28 mouse cellular contexts compared by ENCODE assay signal in the genomic region with DNA sequence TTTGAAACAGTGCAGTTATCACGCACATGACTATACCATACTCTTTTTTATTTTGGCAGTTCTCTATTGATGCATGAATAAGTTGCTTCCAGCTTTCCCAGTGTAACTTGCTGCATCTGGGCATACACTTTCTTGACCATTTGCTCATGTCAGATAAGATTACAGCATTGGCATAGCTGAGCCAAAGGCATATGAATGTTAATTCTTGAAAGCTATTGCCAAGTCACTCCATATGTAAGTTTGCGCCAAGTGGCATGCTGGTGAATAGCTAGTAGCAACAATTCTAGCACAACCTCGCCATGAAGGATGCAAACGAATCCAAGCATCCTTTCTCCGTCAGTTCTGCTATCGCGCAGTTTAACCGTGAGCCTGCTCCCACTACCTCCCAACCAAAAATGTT.
A peak's percentile ranks its signal among the peaks of the same experiment; 100 is the strongest.
DNase-seq lines count a peak whose midpoint lies in the region; ATAC-seq and TF ChIP-seq lines count a peak whose summit lies in the region.
"Had no signal": no experiment of that assay in that cellular context is flagged by ENCODE, and none has a peak within 500 bp of the region (broad histone marks: within the 10 kb centered on the region; RNA-seq: fewer than 3 reads in every experiment).

No protein-coding gene starts in this region.

- no peak for TF ChIP-seq CTCF in hindbrain, postnatal 0 days (IDR thresholded peaks at IDR 0.05; ENCODE audit: low read depth)
- no peak for TF ChIP-seq CTCF in layer of hippocampus, adult 2 months (conservative IDR thresholded peaks at IDR 0.05)

- H3K4me3 ChIP-seq in forebrain, embryonic 14.5 days (ENCODE audit: low read depth, low read length): no peak overlapping the region
- H3K4me3 ChIP-seq in forebrain, embryonic 11.5 days (ENCODE audit: low read depth, low read length): no peak overlapping the region
- H3K4me3 ChIP-seq in hindbrain, postnatal 0 days (ENCODE audit: low read length): no peak overlapping the region
- no peak overlapping the region for H3K4me3 ChIP-seq in hindbrain, embryonic 10.5 days
- no peak overlapping the region for H3K4me3 ChIP-seq in layer of hippocampus, adult 2 months
- H3K4me3 ChIP-seq: embryonic facial prominence, embryonic 12.5 days; embryonic facial prominence, embryonic 15.5 days; erythroblast, embryonic 14.5 days; heart, embryonic 12.5 days; heart, embryonic 15.5 days had no signal

- ATAC-seq in forebrain, embryonic 14.5 days: no peak
- no peak for ATAC-seq in forebrain, embryonic 11.5 days (replicated peaks; ENCODE audit: low FRiP score)
- no peak for ATAC-seq in hindbrain, postnatal 0 days
- ATAC-seq in erythroblast, adult 5-6 weeks (replicated peaks; ENCODE audit: low FRiP score, poor library complexity, severe bottlenecking): peak; percentile 60; the same call in 1 of the 2 replicates
- ATAC-seq in megakaryocyte-erythroid progenitor cell, adult 5-6 weeks (replicated peaks; ENCODE audit: low FRiP score, low TSS enrichment, poor library complexity, severe bottlenecking): peak; percentile 76
- ATAC-seq: intestine, postnatal 0 days; Patski had no signal

- DNase-seq in forebrain, embryonic 14.5 days (ENCODE audit: low spot score): peak; percentile 40
- no peak for DNase-seq in forebrain, embryonic 11.5 days (ENCODE audit: low spot score)
- DNase-seq in hindbrain, postnatal 0 days (ENCODE audit: low spot score): peak; percentile 42
- no peak for DNase-seq in hindbrain, embryonic 10.5 days (ENCODE audit: low spot score)
- DNase-seq in layer of hippocampus, adult 2 months (ENCODE audit: low spot score in 2 of 2): no peak
- DNase-seq: adrenal gland, postnatal 10 days; adrenal gland, postnatal 36 days; B cell, adult 2 months; cerebellum, adult 11 months; cerebellum, adult 2 months; cerebellum, adult 9-11 months; cerebellum, postnatal 25 days; gastrocnemius, postnatal 25 days; heart, adult 18-20 months; heart, postnatal 10 days; heart, postnatal 36 days had no signal

- H3K27ac ChIP-seq in forebrain, embryonic 14.5 days (ENCODE audit: low read depth, low read length): no peak overlapping the region
- no peak overlapping the region for H3K27ac ChIP-seq in forebrain, embryonic 11.5 days (ENCODE audit: low read depth, low read length)
- no peak overlapping the region for H3K27ac ChIP-seq in hindbrain, postnatal 0 days
- no peak overlapping the region for H3K27ac ChIP-seq in hindbrain, embryonic 10.5 days
- no peak overlapping the region for H3K27ac ChIP-seq in layer of hippocampus, adult 2 months
- H3K27ac ChIP-seq: embryonic facial prominence, embryonic 12.5 days; embryonic facial prominence, embryonic 15.5 days; heart, embryonic 15.5 days; hindbrain, embryonic 14.5 days had no signal

- no peaks in the 10 kb centered on the region for H3K36me3 ChIP-seq in forebrain, embryonic 14.5 days (ENCODE audit: control insufficient read depth, insufficient read depth, low read length)
- H3K36me3 ChIP-seq in forebrain, embryonic 11.5 days (ENCODE audit: control insufficient read depth, insufficient read depth, low read length): no peaks in the 10 kb centered on the region
- H3K36me3 ChIP-seq in hindbrain, postnatal 0 days (ENCODE audit: insufficient read depth, low read length): no peaks in the 10 kb centered on the region
- H3K36me3 ChIP-seq in hindbrain, embryonic 10.5 days: no peaks in the 10 kb centered on the region
- H3K36me3 ChIP-seq: embryonic facial prominence, embryonic 12.5 days; embryonic facial prominence, embryonic 15.5 days; G1E; heart, embryonic 12.5 days; heart, embryonic 15.5 days had no signal

- no peaks in the 10 kb centered on the region for H3K27me3 ChIP-seq in forebrain, embryonic 14.5 days (replicated peaks; ENCODE audit: control insufficient read depth, insufficient read depth, low read length)
- H3K27me3 ChIP-seq in forebrain, embryonic 11.5 days (ENCODE audit: control insufficient read depth, insufficient read depth, low read length): no peaks in the 10 kb centered on the region
- H3K27me3 ChIP-seq in hindbrain, postnatal 0 days (ENCODE audit: insufficient read depth, low read length): no peaks in the 10 kb centered on the region
- no peaks in the 10 kb centered on the region for H3K27me3 ChIP-seq in hindbrain, embryonic 10.5 days (ENCODE audit: insufficient read depth, poor library complexity, severe bottlenecking)
- H3K27me3 ChIP-seq: CH12.LX; embryonic facial prominence, embryonic 12.5 days; embryonic facial prominence, embryonic 15.5 days; heart, embryonic 12.5 days; heart, embryonic 15.5 days had no signal

- no peaks in the 10 kb centered on the region for H3K4me1 ChIP-seq in forebrain, embryonic 14.5 days (ENCODE audit: control insufficient read depth, insufficient read depth, low read length)
- H3K4me1 ChIP-seq in forebrain, embryonic 11.5 days (replicated peaks; ENCODE audit: control insufficient read depth, insufficient read depth, low read length): no peaks in the 10 kb centered on the region
- H3K4me1 ChIP-seq in hindbrain, postnatal 0 days (ENCODE audit: insufficient read depth, low read length): no peaks in the 10 kb centered on the region
- no peaks in the 10 kb centered on the region for H3K4me1 ChIP-seq in hindbrain, embryonic 10.5 days (replicated peaks)
- H3K4me1 ChIP-seq: embryonic facial prominence, embryonic 12.5 days; embryonic facial prominence, embryonic 15.5 days; heart, embryonic 15.5 days had no signal

- WGBS in forebrain, embryonic 14.5 days: 75% methylated on average over 8 of the region's 8 CpGs
- WGBS in forebrain, embryonic 11.5 days: 89% methylated on average over 8 of the region's 8 CpGs
- 77% methylated on average over 8 of the region's 8 CpGs for WGBS in hindbrain, postnatal 0 days
- 88% methylated on average over 8 of the region's 8 CpGs for WGBS in hindbrain, embryonic 10.5 days

- H3K9me3 ChIP-seq in forebrain, embryonic 14.5 days (replicated peaks; ENCODE audit: control insufficient read depth, low read length): no peaks in the 10 kb centered on the region
- no peaks in the 10 kb centered on the region for H3K9me3 ChIP-seq in forebrain, embryonic 11.5 days (ENCODE audit: control insufficient read depth, low read length)
- H3K9me3 ChIP-seq in hindbrain, postnatal 0 days (ENCODE audit: low read length): no peaks in the 10 kb centered on the region
- H3K9me3 ChIP-seq in hindbrain, embryonic 10.5 days: no peaks in the 10 kb centered on the region
- H3K9me3 ChIP-seq: embryonic facial prominence, embryonic 12.5 days; embryonic facial prominence, embryonic 15.5 days; heart, embryonic 12.5 days; heart, embryonic 15.5 days had no signal

- H3K4me2 ChIP-seq in forebrain, embryonic 14.5 days (ENCODE audit: low read length): no peak overlapping the region
- H3K4me2 ChIP-seq in forebrain, embryonic 11.5 days (ENCODE audit: low read depth, low read length, severe bottlenecking): no peak overlapping the region
- no peak overlapping the region for H3K4me2 ChIP-seq in hindbrain, postnatal 0 days (ENCODE audit: low read depth, low read length)
- H3K4me2 ChIP-seq: embryonic facial prominence, embryonic 12.5 days; embryonic facial prominence, embryonic 15.5 days; heart, embryonic 12.5 days; heart, embryonic 15.5 days; hindbrain, embryonic 14.5 days had no signal

- H3K9ac ChIP-seq in forebrain, embryonic 14.5 days (ENCODE audit: low read length): no peak overlapping the region
- H3K9ac ChIP-seq in forebrain, embryonic 11.5 days (ENCODE audit: low read length): no peak overlapping the region
- H3K9ac ChIP-seq in hindbrain, postnatal 0 days (replicated peaks; ENCODE audit: low read length): no peak overlapping the region
- H3K9ac ChIP-seq: embryonic facial prominence, embryonic 12.5 days; embryonic facial prominence, embryonic 15.5 days; heart, embryonic 12.5 days; heart, embryonic 15.5 days; hindbrain, embryonic 14.5 days had no signal

Comparison
In these comparisons a context has a peak if more than half of its experiments do, and no peak if none do; other contexts are left out.
1. DNase-seq: peak in forebrain, embryonic 14.5 days (single experiment) and hindbrain, postnatal 0 days (single experiment); none in forebrain, embryonic 11.5 days (single experiment), hindbrain, embryonic 10.5 days (single experiment) and layer of hippocampus, adult 2 months (0 of 2).
2. ATAC-seq: peak in erythroblast, adult 5-6 weeks (single experiment) and megakaryocyte-erythroid progenitor cell, adult 5-6 weeks (single experiment); none in forebrain, embryonic 14.5 days (single experiment), forebrain, embryonic 11.5 days (single experiment) and hindbrain, postnatal 0 days (single experiment).